Mouse (Mus musculus) layer of hippocampus, adult 2 months (tissue): Measurements from ENCODE around the gene Rbck1. TPM values are rescaled to one million over a fixed set of nuclear protein-coding genes. Genes with fewer than 3 reads are reported as not detected.
A peak's percentile ranks its signal among the peaks of the same experiment; 100 is the strongest.

Experiments used
- DNase-seq, 2 experiments: peaks; one replicate each; pipeline ENCODE4 v3.0.0; 2022; ENCODE audit warnings: low spot score in 2 of 2
- H3K27ac ChIP-seq: fragments of 200-600 bp; 2 replicates; pipeline ENCODE4 v1.8.1; 2022
- H3K4me3 ChIP-seq: fragments of 200-600 bp; 2 replicates; pipeline ENCODE4 v1.8.1; 2022; ENCODE audit warnings: mild to moderate bottlenecking
- CTCF ChIP-seq: fragments of 200-600 bp; conservative IDR thresholded peaks from 2 replicates; pipeline ENCODE4 v1.8.1; 2022; ENCODE audit warnings: antibody characterized with exemption, mild to moderate bottlenecking, moderate library complexity
- total RNA-seq, 2 experiments: library from RNA; stranded (reverse); gene quantifications; 2 replicates each; pipeline ENCODE4 v1.2.3; 2021

Rbck1 gene
- total RNA-seq, 2 experiments from 2014 or later, result 103 to 125 TPM

GRCm38 (mm10) chr2:152273639-152274038 lies 58.8 kb downstream of the Rbck1 start:
- Histone ChIP-seq H3K27ac (no peak overlapping the region), H3K4me3 (no peak overlapping the region)
- peak; percentile 69 for TF ChIP-seq CTCF
- no peak for DNase-seq

Other genes with a start within 250 kb of the Rbck1 start
- gene Srxn1, start 227.1 kb downstream of the Rbck1 start, total RNA-seq, result 10 to 100 TPM; 76.0 to 80.6 TPM
- gene Tcf15, start 189.1 kb downstream of the Rbck1 start, total RNA-seq, result 1 to 10 TPM; 2.7 to 5.1 TPM
- gene Csnk2a1, start 105.8 kb downstream of the Rbck1 start, total RNA-seq, result 10 to 100 TPM; 95.3 to 97.7 TPM
- gene Tbc1d20, start 38.8 kb downstream of the Rbck1 start, total RNA-seq, result 10 to 100 TPM; 51.1 to 54.6 TPM
- under 1 TPM; 0.41 to 0.54 TPM for gene Trib3, start 11.4 kb upstream of the Rbck1 start, total RNA-seq
- gene Nrsn2, start 44.0 kb upstream of the Rbck1 start, total RNA-seq, result 10 to 100 TPM; 66.3 to 83.0 TPM
- 10 to 100 TPM; 16.5 to 19.5 TPM for gene Sox12, start 65.4 kb upstream of the Rbck1 start, total RNA-seq
- gene Zcchc3, start 82.4 kb upstream of the Rbck1 start, total RNA-seq, result 10 to 100 TPM in 1 of 2 experiments, 1 to 10 TPM in 1; 9.9 to 10.1 TPM
- gene 6820408C15Rik, start 82.9 kb upstream of the Rbck1 start, total RNA-seq, result 1 to 10 TPM; 2.4 to 3.2 TPM
- not detected for gene Defb23, start 132.0 kb upstream of the Rbck1 start, total RNA-seq
- not detected for gene Defb20, start 144.4 kb upstream of the Rbck1 start, total RNA-seq
- gene Defb22, start 157.5 kb upstream of the Rbck1 start, total RNA-seq, result not detected
- not detected for gene Defb26, start 179.0 kb upstream of the Rbck1 start, total RNA-seq
- gene Defb28, start 185.6 kb upstream of the Rbck1 start, total RNA-seq, result not detected
- not detected for gene Defb29, start 207.4 kb upstream of the Rbck1 start, total RNA-seq
- gene Gm17416, start 236.7 kb upstream of the Rbck1 start, total RNA-seq, result not detected
- not detected for gene Defb21, start 240.1 kb upstream of the Rbck1 start, total RNA-seq
- gene Defb19, start 247.7 kb upstream of the Rbck1 start, total RNA-seq, result not detected